Mouse (Mus musculus) heart, postnatal 0 days (tissue): ENCODE data around the gene Rbms2.

Source experiments
- CTCF ChIP-seq: IDR thresholded peaks from 2 replicates; pipeline ENCODE4 v1.5.1; 2016; ENCODE audit warnings: antibody characterized with exemption, control low read depth, low read depth
- EP300 ChIP-seq: IDR thresholded peaks from 2 replicates; pipeline ENCODE4 v1.6.1; 2016; ENCODE audit warnings: antibody characterized with exemption, low read depth

- TF ChIP-seq EP300 (no peak), CTCF (no peak)
Measured at GRCm38 (mm10) chr10:128097587-128097971, 82.5 kb downstream of the Rbms2 start.
